Mouse (Mus musculus): ENCODE results near the gene Kdm4b. TPM values are rescaled to one million over a fixed set of nuclear protein-coding genes. Genes with fewer than 3 reads are reported as not detected.

Gene Kdm4b
- polyA plus RNA-seq, 1 experiment from 2014 or later, result 21.3 TPM

DNA sequence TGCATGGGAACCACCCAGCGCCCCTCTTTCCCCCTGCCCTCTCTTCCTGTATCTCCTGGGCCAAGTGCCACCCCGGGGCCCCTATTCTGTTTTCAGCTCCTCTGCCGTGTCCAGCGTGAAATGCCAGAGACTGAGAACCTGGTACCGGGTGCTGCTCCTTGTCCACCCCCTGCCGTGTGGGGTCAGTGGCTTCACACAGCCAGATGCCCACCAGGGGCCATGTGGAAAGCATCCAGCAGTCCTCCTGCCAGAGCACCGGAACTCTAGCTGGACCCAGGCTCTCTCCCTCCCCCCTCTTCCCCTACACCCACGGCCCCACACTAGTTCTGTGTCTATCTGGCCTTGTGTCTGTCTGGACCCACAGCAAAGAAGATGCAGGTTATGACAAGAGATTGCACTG lies 81.5 kb downstream of the Kdm4b start:
- no peak overlapping the region for H3K4me3 ChIP-seq (ENCODE audit: low read length)
- peaks cover 9% of the 10 kb centered on the region for H3K4me1 ChIP-seq (ENCODE audit: control insufficient read depth, insufficient read depth, low read length)
- no peak for ATAC-seq
- 32% methylated on average over 8 of the region's 8 CpGs for WGBS
- no peaks in the 10 kb centered on the region for H3K27me3 ChIP-seq (replicated peaks; ENCODE audit: control insufficient read depth, insufficient read depth, low read length)
- no peak overlapping the region for H3K4me2 ChIP-seq (ENCODE audit: low read depth, low read length)
- peak overlapping the region; percentile 29; the same call in 1 of the 2 replicates for H3K9ac ChIP-seq (ENCODE audit: low read depth, low read length)
- no peaks in the 10 kb centered on the region for H3K9me3 ChIP-seq (ENCODE audit: control insufficient read depth, low read length)
- peak overlapping the region; percentile 23; the same call in 1 of the 2 replicates for H3K27ac ChIP-seq (ENCODE audit: low read length)
- peaks cover 11% of the 10 kb centered on the region for H3K36me3 ChIP-seq (ENCODE audit: control insufficient read depth, insufficient read depth, low read length)

DNA sequence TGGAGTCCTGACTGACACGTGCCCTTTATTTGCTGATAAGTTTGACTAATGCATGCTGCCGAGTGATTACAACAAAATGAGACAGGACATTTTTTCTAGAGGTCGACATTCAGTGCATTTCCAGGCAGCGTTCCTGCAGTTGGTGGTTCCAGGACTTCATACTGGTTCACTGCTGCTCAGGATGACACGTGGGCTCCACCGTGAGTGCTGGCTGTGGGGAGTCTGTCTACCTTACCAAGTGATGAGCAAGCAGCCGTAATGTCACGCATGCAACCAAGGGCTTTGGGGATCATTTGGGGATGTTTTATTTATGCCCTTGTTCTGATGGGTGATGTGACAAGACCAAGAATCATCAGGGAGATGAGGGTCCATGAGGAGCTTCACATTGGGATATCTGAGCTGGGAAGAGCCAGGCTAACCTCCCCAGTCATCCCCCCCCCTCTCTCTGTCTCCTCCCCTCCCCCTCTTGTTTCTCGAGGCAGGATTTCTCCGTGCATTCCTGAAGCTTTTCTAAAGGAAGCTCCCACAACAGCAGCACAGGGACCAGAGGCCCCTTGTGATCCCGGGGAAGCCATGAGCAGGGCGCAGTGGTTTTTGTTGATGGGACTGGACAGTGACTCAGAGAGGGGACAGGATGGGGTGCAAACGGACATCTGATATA lies 83.2 kb downstream of the Kdm4b start:
- H3K27me3 ChIP-seq (replicated peaks; ENCODE audit: control insufficient read depth, insufficient read depth, low read length), result no peaks in the 10 kb centered on the region
- H3K4me2 ChIP-seq (ENCODE audit: low read depth, low read length), result no peak overlapping the region
- H3K4me3 ChIP-seq (ENCODE audit: low read length), result no peak overlapping the region
- no peak for ATAC-seq
- H3K4me1 ChIP-seq (ENCODE audit: control insufficient read depth, insufficient read depth, low read length), result peaks cover 9% of the 10 kb centered on the region
- H3K27ac ChIP-seq (ENCODE audit: low read length), result no peak overlapping the region
- H3K36me3 ChIP-seq (ENCODE audit: control insufficient read depth, insufficient read depth, low read length), result peaks cover 13% of the 10 kb centered on the region
- whole genome bisulfite sequencing, result 42% methylated on average over 13 of the region's 13 CpGs
- H3K9ac ChIP-seq (ENCODE audit: low read depth, low read length), result no peak overlapping the region
- no peaks in the 10 kb centered on the region for H3K9me3 ChIP-seq (ENCODE audit: control insufficient read depth, low read length)

DNA sequence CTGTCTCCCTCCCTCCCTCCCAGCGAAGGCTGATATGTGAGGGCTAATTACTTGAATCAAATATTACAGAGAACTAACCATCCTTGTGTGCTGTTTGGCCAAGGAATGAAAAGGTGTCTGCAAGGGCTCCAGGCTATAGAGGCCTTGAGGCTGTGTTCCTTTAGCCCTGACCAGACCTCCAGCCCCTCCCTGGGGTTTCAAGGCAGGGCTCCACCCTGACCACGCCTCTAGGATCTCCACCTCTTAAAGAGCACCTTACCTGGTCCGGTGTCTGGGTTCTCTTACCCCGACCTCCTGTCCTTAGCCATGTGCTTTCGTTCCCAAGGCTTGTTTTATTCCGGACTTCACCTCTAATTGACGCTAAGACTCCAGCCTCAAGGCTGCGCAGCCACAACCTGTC lies 83.9 kb downstream of the Kdm4b start:
- WGBS, result 34% methylated on average over 8 of the region's 8 CpGs
- Histone ChIP-seq H3K4me1 (ENCODE audit: control insufficient read depth, insufficient read depth, low read length) (peaks cover 9% of the 10 kb centered on the region), H3K27ac (ENCODE audit: low read length) (no peak overlapping the region), H3K27me3 (replicated peaks; ENCODE audit: control insufficient read depth, insufficient read depth, low read length) (no peaks in the 10 kb centered on the region), H3K9ac (ENCODE audit: low read depth, low read length) (no peak overlapping the region), H3K4me3 (ENCODE audit: low read length) (no peak overlapping the region), H3K9me3 (ENCODE audit: control insufficient read depth, low read length) (no peaks in the 10 kb centered on the region), H3K4me2 (ENCODE audit: low read depth, low read length) (no peak overlapping the region), H3K36me3 (ENCODE audit: control insufficient read depth, insufficient read depth, low read length) (peaks cover 13% of the 10 kb centered on the region)
- peak; percentile 78 for ATAC-seq

GRCm38 (mm10) chr17:56411437-56411836 lies 85.6 kb downstream of the Kdm4b start:
- peaks cover 14% of the 10 kb centered on the region for H3K36me3 ChIP-seq (ENCODE audit: control insufficient read depth, insufficient read depth, low read length)
- no peak overlapping the region for H3K9ac ChIP-seq (ENCODE audit: low read depth, low read length)
- H3K9me3 ChIP-seq (ENCODE audit: control insufficient read depth, low read length), result no peaks in the 10 kb centered on the region
- H3K4me3 ChIP-seq (ENCODE audit: low read length), result no peak overlapping the region
- H3K4me2 ChIP-seq (ENCODE audit: low read depth, low read length), result no peak overlapping the region
- H3K4me1 ChIP-seq (ENCODE audit: control insufficient read depth, insufficient read depth, low read length), result peaks cover 9% of the 10 kb centered on the region
- 95% methylated on average over 7 of the region's 7 CpGs for WGBS
- H3K27me3 ChIP-seq (replicated peaks; ENCODE audit: control insufficient read depth, insufficient read depth, low read length), result no peaks in the 10 kb centered on the region
- no peak for ATAC-seq
- no peak overlapping the region for H3K27ac ChIP-seq (ENCODE audit: low read length)

DNA sequence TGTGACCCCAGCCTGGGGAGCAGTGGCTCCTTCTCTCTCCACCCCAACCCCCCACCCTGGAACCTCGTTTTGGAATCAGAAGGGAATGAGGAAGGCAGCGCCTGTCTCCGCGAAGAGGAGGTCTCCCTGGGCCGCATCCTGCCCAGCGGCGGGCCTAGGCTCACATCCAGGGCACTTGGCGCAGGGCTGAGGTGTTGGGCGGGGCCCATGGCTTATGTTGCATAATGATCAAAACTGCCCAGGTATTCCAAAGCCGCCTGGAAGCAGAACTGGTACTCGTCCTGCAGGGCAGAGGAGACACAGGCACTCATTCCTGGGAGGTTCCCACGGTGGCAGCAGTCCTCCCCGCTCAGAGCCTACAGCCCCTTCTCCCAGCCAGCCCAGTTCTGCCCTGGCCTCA lies 87.3 kb downstream of the Kdm4b start:
- H3K4me2 ChIP-seq (ENCODE audit: low read depth, low read length), result no peak overlapping the region
- no peaks in the 10 kb centered on the region for H3K9me3 ChIP-seq (ENCODE audit: control insufficient read depth, low read length)
- H3K9ac ChIP-seq (ENCODE audit: low read depth, low read length), result no peak overlapping the region
- H3K4me3 ChIP-seq (ENCODE audit: low read length), result no peak overlapping the region
- ATAC-seq, result no peak
- 83% methylated on average over 13 of the region's 13 CpGs for WGBS
- H3K36me3 ChIP-seq (ENCODE audit: control insufficient read depth, insufficient read depth, low read length), result peaks cover 25% of the 10 kb centered on the region
- H3K27ac ChIP-seq (ENCODE audit: low read length), result no peak overlapping the region
- peaks cover 5% of the 10 kb centered on the region for H3K4me1 ChIP-seq (ENCODE audit: control insufficient read depth, insufficient read depth, low read length)
- no peaks in the 10 kb centered on the region for H3K27me3 ChIP-seq (replicated peaks; ENCODE audit: control insufficient read depth, insufficient read depth, low read length)

GRCm38 (mm10) chr17:56414785-56415184 lies 88.9 kb downstream of the Kdm4b start:
- no peak overlapping the region for H3K4me2 ChIP-seq (ENCODE audit: low read depth, low read length)
- ATAC-seq, result no peak
- peaks cover 3% of the 10 kb centered on the region for H3K4me1 ChIP-seq (ENCODE audit: control insufficient read depth, insufficient read depth, low read length)
- H3K9me3 ChIP-seq (ENCODE audit: control insufficient read depth, low read length), result no peaks in the 10 kb centered on the region
- no peak overlapping the region for H3K27ac ChIP-seq (ENCODE audit: low read length)
- H3K4me3 ChIP-seq (ENCODE audit: low read length), result no peak overlapping the region
- H3K27me3 ChIP-seq (replicated peaks; ENCODE audit: control insufficient read depth, insufficient read depth, low read length), result no peaks in the 10 kb centered on the region
- no peak overlapping the region for H3K9ac ChIP-seq (ENCODE audit: low read depth, low read length)
- WGBS, result 92% methylated on average over 9 of the region's 9 CpGs
- H3K36me3 ChIP-seq (ENCODE audit: control insufficient read depth, insufficient read depth, low read length), result peaks cover 42% of the 10 kb centered on the region

DNA sequence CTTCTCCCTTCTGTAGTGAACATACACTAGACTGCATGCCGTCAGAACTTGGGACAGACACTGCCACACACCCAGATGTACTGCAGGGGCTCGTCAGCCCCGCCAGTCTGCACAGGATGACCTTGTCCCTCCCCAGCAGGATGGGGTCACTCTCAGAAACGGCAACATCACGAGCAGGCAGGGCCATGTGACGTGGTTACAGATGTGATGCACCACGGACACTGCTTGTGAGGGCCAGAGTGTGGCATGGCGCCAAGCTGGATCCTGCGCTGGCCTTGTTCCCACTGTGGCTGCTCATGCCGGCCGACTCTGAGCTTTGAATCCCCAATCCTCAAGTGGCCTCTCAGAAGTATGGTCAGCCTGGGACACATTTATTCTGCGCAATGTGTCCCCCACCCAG lies 92.4 kb downstream of the Kdm4b start:
- WGBS, result 74% methylated on average over 12 of the region's 12 CpGs
- ATAC-seq, result no peak
- no peak overlapping the region for H3K4me2 ChIP-seq (ENCODE audit: low read depth, low read length)
- H3K27ac ChIP-seq (ENCODE audit: low read length), result no peak overlapping the region
- H3K4me1 ChIP-seq (ENCODE audit: control insufficient read depth, insufficient read depth, low read length), result no peaks in the 10 kb centered on the region
- H3K4me3 ChIP-seq (ENCODE audit: low read length), result no peak overlapping the region
- no peak overlapping the region for H3K9ac ChIP-seq (ENCODE audit: low read depth, low read length)
- H3K36me3 ChIP-seq (ENCODE audit: control insufficient read depth, insufficient read depth, low read length), result peaks cover 32% of the 10 kb centered on the region
- no peaks in the 10 kb centered on the region for H3K9me3 ChIP-seq (ENCODE audit: control insufficient read depth, low read length)
- no peaks in the 10 kb centered on the region for H3K27me3 ChIP-seq (replicated peaks; ENCODE audit: control insufficient read depth, insufficient read depth, low read length)

DNA sequence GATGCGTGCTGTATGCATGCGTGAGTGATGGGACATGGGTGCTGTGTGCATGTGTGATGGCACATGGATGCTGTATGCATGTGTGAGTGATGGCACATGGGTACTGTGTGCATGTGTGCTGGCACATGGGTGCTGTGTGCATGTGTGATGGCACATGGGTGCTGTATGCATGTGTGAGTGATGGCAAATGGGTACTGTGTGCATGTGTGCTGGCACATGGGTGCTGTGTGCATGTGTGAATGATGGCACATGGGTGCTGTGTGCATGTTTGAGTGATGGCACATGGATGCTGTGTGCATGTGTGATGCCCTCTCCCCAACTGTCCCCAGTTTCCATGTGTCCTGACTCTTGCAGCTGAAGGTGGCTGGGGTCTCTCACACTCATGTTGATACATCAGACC lies 94.2 kb downstream of the Kdm4b start:
- ATAC-seq, result no peak
- H3K4me3 ChIP-seq (ENCODE audit: low read length), result no peak overlapping the region
- no peaks in the 10 kb centered on the region for H3K27me3 ChIP-seq (replicated peaks; ENCODE audit: control insufficient read depth, insufficient read depth, low read length)
- 96% methylated on average over 2 of the region's 2 CpGs for WGBS
- no peak overlapping the region for H3K9ac ChIP-seq (ENCODE audit: low read depth, low read length)
- H3K4me1 ChIP-seq (ENCODE audit: control insufficient read depth, insufficient read depth, low read length), result no peaks in the 10 kb centered on the region
- H3K27ac ChIP-seq (ENCODE audit: low read length), result no peak overlapping the region
- H3K9me3 ChIP-seq (ENCODE audit: control insufficient read depth, low read length), result no peaks in the 10 kb centered on the region
- H3K36me3 ChIP-seq (ENCODE audit: control insufficient read depth, insufficient read depth, low read length), result peaks cover 32% of the 10 kb centered on the region
- no peak overlapping the region for H3K4me2 ChIP-seq (ENCODE audit: low read depth, low read length)

DNA sequence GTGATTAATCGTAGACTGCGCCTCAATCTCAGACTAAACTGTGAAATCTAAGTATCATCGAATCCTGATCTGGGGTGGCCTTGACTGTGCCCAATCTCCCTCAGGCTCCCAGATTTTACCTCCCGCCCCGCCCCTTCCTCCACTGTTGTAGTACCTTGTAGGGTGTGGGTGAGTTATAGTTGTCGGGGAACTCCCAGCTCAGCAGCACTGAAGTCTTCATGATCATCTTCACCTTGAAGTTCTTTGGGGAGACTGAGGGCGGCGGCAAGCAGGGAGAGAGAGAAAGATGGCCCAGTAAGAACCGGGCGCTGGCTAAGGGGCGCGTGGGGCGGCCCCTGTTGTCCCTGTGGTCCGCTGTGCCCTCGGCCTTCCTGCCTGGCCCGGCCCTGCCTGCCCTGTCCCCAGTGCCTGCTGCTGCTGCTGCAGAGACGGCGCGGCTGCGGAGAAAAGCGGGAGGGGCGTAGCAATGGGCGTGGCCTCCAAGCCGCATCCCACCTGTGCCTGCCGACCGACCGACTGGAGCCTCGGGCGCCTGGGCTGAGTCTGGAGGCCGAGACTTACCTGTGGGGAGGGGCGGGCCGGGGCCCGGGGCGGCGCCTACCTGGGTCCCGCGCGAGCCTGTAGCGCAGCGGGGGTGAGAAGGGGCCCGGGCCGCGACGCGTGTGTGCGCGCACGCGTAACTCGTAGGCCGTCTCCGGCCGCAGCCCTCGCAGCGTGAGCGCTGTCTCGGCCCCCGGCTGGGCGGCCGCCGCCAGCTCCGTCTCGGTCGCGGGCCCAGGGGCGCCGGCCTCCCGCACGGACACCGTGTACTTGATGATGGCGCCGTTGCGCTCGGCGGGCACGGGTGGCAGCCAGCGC lies 99.1 kb downstream of the Kdm4b start:
- H3K4me2 ChIP-seq (ENCODE audit: low read depth, low read length), result peak overlapping the region; percentile 95
- peak; percentile 92 for ATAC-seq
- H3K9me3 ChIP-seq (ENCODE audit: control insufficient read depth, low read length), result no peaks in the 10 kb centered on the region
- H3K27me3 ChIP-seq (replicated peaks; ENCODE audit: control insufficient read depth, insufficient read depth, low read length), result no peaks in the 10 kb centered on the region
- H3K9ac ChIP-seq (ENCODE audit: low read depth, low read length), result peak overlapping the region; percentile 70
- peaks cover 8% of the 10 kb centered on the region for H3K4me1 ChIP-seq (ENCODE audit: control insufficient read depth, insufficient read depth, low read length)
- H3K4me3 ChIP-seq (ENCODE audit: low read length), result peak overlapping the region; percentile 57
- 15% methylated on average over 72 of the region's 77 CpGs for WGBS
- peaks cover 8% of the 10 kb centered on the region for H3K36me3 ChIP-seq (ENCODE audit: control insufficient read depth, insufficient read depth, low read length)
- H3K27ac ChIP-seq (ENCODE audit: low read length), result no peak overlapping the region; the same call in 1 of the 2 replicates
